In genomic region chr10:93544172-93544571, GRCm38 (mm10) we compare ENCODE assay signal across 32 mouse cellular contexts. TPM values are rescaled to one million over a fixed set of nuclear protein-coding genes. Genes with fewer than 3 reads are reported as not detected.
DNase-seq lines count a peak whose midpoint lies in the region; ATAC-seq and TF ChIP-seq lines count a peak whose summit lies in the region.
"Had no signal": no experiment of that assay in that cellular context is flagged by ENCODE, and none has a peak within 500 bp of the region (broad histone marks: within the 10 kb centered on the region; RNA-seq: fewer than 3 reads in every experiment).

No protein-coding gene starts in this region.

- no peak overlapping the region for H3K9ac ChIP-seq in liver, postnatal 0 days (replicated peaks)
- H3K9ac ChIP-seq in liver, embryonic 12.5 days = no peak overlapping the region
- H3K9ac ChIP-seq: embryonic facial prominence, embryonic 12.5 days; embryonic facial prominence, embryonic 15.5 days; forebrain, embryonic 12.5 days; forebrain, embryonic 15.5 days; heart, embryonic 12.5 days; heart, embryonic 15.5 days; hindbrain, embryonic 14.5 days had no signal

- no peak overlapping the region for H3K4me2 ChIP-seq in liver, postnatal 0 days (ENCODE audit: low read depth, low read length)
- no peak overlapping the region for H3K4me2 ChIP-seq in liver, embryonic 12.5 days
- H3K4me2 ChIP-seq: embryonic facial prominence, embryonic 12.5 days; embryonic facial prominence, embryonic 15.5 days; forebrain, embryonic 12.5 days; forebrain, embryonic 15.5 days; heart, embryonic 12.5 days; heart, embryonic 15.5 days; hindbrain, embryonic 14.5 days had no signal

- no peak overlapping the region for H3K4me3 ChIP-seq in liver, postnatal 0 days (ENCODE audit: low read depth, low read length)
- no peak overlapping the region for H3K4me3 ChIP-seq in liver, embryonic 12.5 days
- H3K4me3 ChIP-seq: embryonic facial prominence, embryonic 12.5 days; embryonic facial prominence, embryonic 15.5 days; forebrain, embryonic 12.5 days; forebrain, embryonic 15.5 days; heart, adult 2 months; heart, embryonic 12.5 days; heart, embryonic 15.5 days had no signal

- no peaks in the 10 kb centered on the region for H3K27me3 ChIP-seq in liver, postnatal 0 days (ENCODE audit: insufficient read depth, low read length)
- peaks cover 10% of the 10 kb centered on the region; the same call in 1 of the 2 replicates for H3K27me3 ChIP-seq in liver, embryonic 12.5 days (replicated peaks)
- H3K27me3 ChIP-seq: embryonic facial prominence, embryonic 12.5 days; embryonic facial prominence, embryonic 15.5 days; forebrain, embryonic 15.5 days; heart, embryonic 12.5 days; heart, embryonic 15.5 days had no signal

- intact Hi-C loops in heart, postnatal 36 days (cut with DNase I) = loop anchor here (10.0 kb wide), 1 partner anchor 479 kb away; no protein-coding TSS in a partner anchor

- no peak for TF ChIP-seq CTCF in liver, postnatal 0 days (IDR thresholded peaks at IDR 0.05; ENCODE audit: low read depth)

- TF ChIP-seq EP300 in liver, postnatal 0 days (IDR thresholded peaks at IDR 0.05; ENCODE audit: low read depth) = no peak

- H3K27ac ChIP-seq in liver, postnatal 0 days (ENCODE audit: low read depth) = peak overlapping the region; percentile 41; the same call in 1 of the 2 replicates
- no peak overlapping the region for H3K27ac ChIP-seq in liver, embryonic 12.5 days
- H3K27ac ChIP-seq: embryonic facial prominence, embryonic 12.5 days; embryonic facial prominence, embryonic 15.5 days; forebrain, embryonic 12.5 days; forebrain, embryonic 15.5 days; heart, adult 2 months; heart, embryonic 15.5 days; hindbrain, embryonic 14.5 days; hindbrain, postnatal 0 days had no signal

- no peak for ATAC-seq in liver, postnatal 0 days
- ATAC-seq in liver, embryonic 12.5 days = no peak
- ATAC-seq in erythroid progenitor cell, adult 5-6 weeks (replicated peaks; ENCODE audit: low FRiP score, poor library complexity, severe bottlenecking) = no peak
- ATAC-seq: forebrain, embryonic 15.5 days; hindbrain, postnatal 0 days; inflammation-experienced regulatory T-cells, adult 6 months; intestine, embryonic 16.5 days had no signal

- WGBS in liver, postnatal 0 days (ENCODE audit: insufficient replicate concordance) = 60% methylated on average over 5 of the region's 5 CpGs
- WGBS in liver, embryonic 12.5 days (ENCODE audit: insufficient replicate concordance) = 62% methylated on average over 5 of the region's 5 CpGs

- no peaks in the 10 kb centered on the region for H3K9me3 ChIP-seq in liver, postnatal 0 days (ENCODE audit: low read length)
- no peaks in the 10 kb centered on the region for H3K9me3 ChIP-seq in liver, embryonic 12.5 days (replicated peaks)
- H3K9me3 ChIP-seq: embryonic facial prominence, embryonic 12.5 days; embryonic facial prominence, embryonic 15.5 days; forebrain, embryonic 12.5 days; forebrain, embryonic 15.5 days; G1E; heart, embryonic 12.5 days; heart, embryonic 15.5 days had no signal

- H3K4me1 ChIP-seq in liver, postnatal 0 days (ENCODE audit: insufficient read depth) = peaks cover 9% of the 10 kb centered on the region
- H3K4me1 ChIP-seq in liver, embryonic 12.5 days = peaks cover 19% of the 10 kb centered on the region

- no peaks in the 10 kb centered on the region for H3K36me3 ChIP-seq in liver, postnatal 0 days (replicated peaks; ENCODE audit: insufficient read depth, low read length)
- no peaks in the 10 kb centered on the region for H3K36me3 ChIP-seq in liver, embryonic 12.5 days
- H3K36me3 ChIP-seq: embryonic facial prominence, embryonic 12.5 days; embryonic facial prominence, embryonic 15.5 days; forebrain, embryonic 12.5 days; forebrain, embryonic 15.5 days; G1E; heart, embryonic 12.5 days; heart, embryonic 15.5 days had no signal

- peak; percentile 14 for DNase-seq in heart, adult 11 months
- DNase-seq in heart, postnatal 36 days = no peak
- DNase-seq in liver, postnatal 0 days = no peak
- peak; percentile 16 for DNase-seq in 416B (ENCODE audit: low read depth)
- no peak for DNase-seq in layer of hippocampus, adult 9-10 months (ENCODE audit: low spot score)
- DNase-seq: adrenal gland, adult 2 months; adrenal gland, postnatal 25 days; cerebellum, adult 11-12 months; cerebellum, adult 8-10 months; cerebellum, postnatal 10 days; cerebellum, postnatal 36 days; embryo, embryonic 11 days; gastrocnemius, postnatal 25 days; heart, adult 2 months; heart, postnatal 10 days; heart, postnatal 4 days had no signal

RNA-seq across cellular contexts. Expression of gene Ccdc38, which starts 3.7 kb away (rescaled TPM):
- total RNA-seq in heart, postnatal 36 days (2021) = not detected
- 0.32 and 0.36 TPM in 2 replicates for polyA plus RNA-seq in liver, postnatal 0 days (2015; fragmentation: Nextera tagmentation; extraction: Ambion mirVana)
- polyA plus RNA-seq in liver, embryonic 12.5 days (2016; fragmentation: Nextera tagmentation; extraction: Ambion mirVana) = 0.14 and 0.29 TPM in 2 replicates
- not detected in 2 replicates for total RNA-seq in erythroid progenitor cell, adult 5-6 weeks (2015; ENCODE audit: low replicate concordance)
- total RNA-seq in erythroid progenitor cell, adult 5-6 weeks (2017; ENCODE audit: low replicate concordance) = 0.26 TPM in 1 of 2 replicates, not detected in the other
- total RNA-seq: adrenal gland, adult 2 months; adrenal gland, postnatal 25 days; gastrocnemius, adult 8-10 months; gastrocnemius, postnatal 25 days; heart, adult 2 months; heart, postnatal 10 days; heart, postnatal 4 days; hindbrain, postnatal 0 days had no signal
- polyA plus RNA-seq: adrenal gland, adult 2 months; cortical plate, adult 2 months; G1E; heart, adult 2 months had no signal

RNA-seq across cellular contexts. Expression of gene Amdhd1, which starts 4.3 kb away (rescaled TPM):
- not detected for total RNA-seq in heart, postnatal 36 days (2021)
- polyA plus RNA-seq in liver, postnatal 0 days (2015; fragmentation: Nextera tagmentation; extraction: Ambion mirVana) = 80.3 and 91.6 TPM in 2 replicates
- 6.3 and 6.9 TPM in 2 replicates for polyA plus RNA-seq in liver, embryonic 12.5 days (2016; fragmentation: Nextera tagmentation; extraction: Ambion mirVana)
- total RNA-seq in erythroid progenitor cell, adult 5-6 weeks (2015; ENCODE audit: low replicate concordance) = 0.42 TPM in 1 of 2 replicates, not detected in the other
- not detected in 2 replicates for total RNA-seq in erythroid progenitor cell, adult 5-6 weeks (2017; ENCODE audit: low replicate concordance)
- total RNA-seq: adrenal gland, postnatal 25 days; G1E; gastrocnemius, adult 8-10 months; gastrocnemius, postnatal 25 days; heart, adult 2 months had no signal
- polyA plus RNA-seq: forebrain, embryonic 15.5 days; G1E; hindbrain, embryonic 11.5 days had no signal

RNA-seq across cellular contexts. Expression of gene Snrpf, which starts 45.3 kb away (rescaled TPM):
- 10 to 100 TPM in 1 of 2 experiments, 1 to 10 TPM in 1; 7.4 to 11.5 TPM for total RNA-seq in heart, postnatal 36 days (2021)
- 45.4 and 53.0 TPM in 2 replicates for polyA plus RNA-seq in liver, postnatal 0 days (2015; fragmentation: Nextera tagmentation; extraction: Ambion mirVana)
- 121 and 128 TPM in 2 replicates for polyA plus RNA-seq in liver, embryonic 12.5 days (2016; fragmentation: Nextera tagmentation; extraction: Ambion mirVana)
- total RNA-seq in erythroid progenitor cell, adult 5-6 weeks (2015; ENCODE audit: low replicate concordance) = 62.5 and 62.7 TPM in 2 replicates
- 59.3 and 83.2 TPM in 2 replicates for total RNA-seq in erythroid progenitor cell, adult 5-6 weeks (2017; ENCODE audit: low replicate concordance)

RNA-seq across cellular contexts. Expression of gene Hal, which starts 55.6 kb away (rescaled TPM):
- total RNA-seq in heart, postnatal 36 days (2021) = under 1 TPM; 0.14 to 0.41 TPM
- polyA plus RNA-seq in liver, postnatal 0 days (2015; fragmentation: Nextera tagmentation; extraction: Ambion mirVana) = 30.0 and 44.0 TPM in 2 replicates
- polyA plus RNA-seq in liver, embryonic 12.5 days (2016; fragmentation: Nextera tagmentation; extraction: Ambion mirVana) = 1.6 and 1.8 TPM in 2 replicates
- total RNA-seq in erythroid progenitor cell, adult 5-6 weeks (2015; ENCODE audit: low replicate concordance) = 2.2 TPM in 1 of 2 replicates, not detected in the other
- 1.4 TPM in 1 of 2 replicates, not detected in the other for total RNA-seq in erythroid progenitor cell, adult 5-6 weeks (2017; ENCODE audit: low replicate concordance)
- total RNA-seq: heart, postnatal 10 days; hindbrain, postnatal 0 days had no signal
- polyA plus RNA-seq: cortical plate, adult 2 months; embryonic facial prominence, embryonic 12.5 days; forebrain, embryonic 15.5 days; G1E; heart, embryonic 12.5 days; hindbrain, embryonic 14.5 days had no signal

Comparison
In these comparisons a context has a peak if more than half of its experiments do, and no peak if none do; other contexts are left out.
1. DNase-seq: peak in heart, adult 11 months (single experiment) and 416B (single experiment); none in heart, postnatal 36 days (0 of 2), liver, postnatal 0 days (single experiment) and layer of hippocampus, adult 9-10 months (single experiment).
2. RNA of gene Snrpf, which starts 45.3 kb away (total RNA-seq): 59.3 to 83.2 TPM in erythroid progenitor cell, adult 5-6 weeks; 7.4 to 11.5 TPM in heart, postnatal 36 days; every median in the first group is over 4 times any median in the second.